Mouse (Mus musculus) B cell, adult 67 days (primary cell): ENCODE results near the gene Mcrip1. TPM values are rescaled to one million over a fixed set of nuclear protein-coding genes. Genes with fewer than 3 reads are reported as not detected.

ENCODE experiments used
- total RNA-seq, 2 experiments: library from RNA; stranded (reverse); gene quantifications; 4 replicates each; pipeline ENCODE4 v1.2.4; 2023

Gene Mcrip1
- total RNA-seq, result 10 to 100 TPM; 40.5 to 43.6 TPM

GRCm38 (mm10) chr11:120549168-120549945, at the start of gene Mcrip1:
Gene Mcrip1, minus strand, starts transcription at chr11:120549727.

GRCm38 (mm10) chr11:120598283-120598989, 48.9 kb upstream of the Mcrip1 start, which contains the start of the genes Alyref and Anapc11:
Gene Alyref, minus strand, starts transcription at chr11:120598365.
Gene Anapc11, plus strand, starts transcription at chr11:120598421.

DNA sequence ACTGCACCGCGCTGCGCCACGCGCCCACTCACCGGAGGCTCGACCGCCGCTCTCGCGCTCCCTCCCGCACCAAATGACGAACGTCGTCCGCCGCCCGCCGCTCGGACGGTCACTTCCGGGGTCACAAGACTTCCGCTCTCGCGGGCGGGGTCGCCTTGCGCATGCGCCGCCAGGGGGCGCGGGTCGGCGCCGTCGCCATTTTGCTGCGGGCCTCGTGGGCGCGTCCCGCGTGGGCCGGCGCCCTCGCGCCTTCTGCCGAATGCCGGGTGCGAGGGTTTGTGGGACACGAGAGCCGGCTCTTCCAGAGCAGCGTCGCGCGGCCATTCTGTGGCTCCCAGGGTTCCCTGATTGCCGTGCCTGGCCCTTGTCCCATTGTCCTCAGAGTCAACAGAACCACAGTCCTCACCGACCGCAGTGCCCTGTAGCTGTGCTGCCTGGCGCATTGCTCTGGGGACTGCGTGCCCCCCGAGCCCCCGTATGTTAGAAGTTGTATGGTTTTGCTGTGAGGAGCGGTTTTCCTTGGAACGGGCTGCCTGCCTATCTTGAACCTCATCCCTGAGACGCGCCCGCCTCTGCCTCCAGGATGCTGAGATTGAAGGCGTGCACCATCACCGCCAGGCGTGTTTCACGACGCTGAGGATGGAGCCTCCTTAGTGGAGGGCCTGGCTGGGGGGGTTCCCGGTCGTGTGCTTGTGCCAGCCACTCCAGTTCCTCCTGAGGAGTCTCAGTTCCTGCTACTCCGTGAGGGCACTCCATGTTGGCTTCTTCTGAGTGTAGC, 32.2 kb upstream of the Mcrip1 start, which contains the start of gene Arhgdia:
Gene Arhgdia (minus strand): TSS at position 135 of the 778 bp plus-strand sequence.

DNA sequence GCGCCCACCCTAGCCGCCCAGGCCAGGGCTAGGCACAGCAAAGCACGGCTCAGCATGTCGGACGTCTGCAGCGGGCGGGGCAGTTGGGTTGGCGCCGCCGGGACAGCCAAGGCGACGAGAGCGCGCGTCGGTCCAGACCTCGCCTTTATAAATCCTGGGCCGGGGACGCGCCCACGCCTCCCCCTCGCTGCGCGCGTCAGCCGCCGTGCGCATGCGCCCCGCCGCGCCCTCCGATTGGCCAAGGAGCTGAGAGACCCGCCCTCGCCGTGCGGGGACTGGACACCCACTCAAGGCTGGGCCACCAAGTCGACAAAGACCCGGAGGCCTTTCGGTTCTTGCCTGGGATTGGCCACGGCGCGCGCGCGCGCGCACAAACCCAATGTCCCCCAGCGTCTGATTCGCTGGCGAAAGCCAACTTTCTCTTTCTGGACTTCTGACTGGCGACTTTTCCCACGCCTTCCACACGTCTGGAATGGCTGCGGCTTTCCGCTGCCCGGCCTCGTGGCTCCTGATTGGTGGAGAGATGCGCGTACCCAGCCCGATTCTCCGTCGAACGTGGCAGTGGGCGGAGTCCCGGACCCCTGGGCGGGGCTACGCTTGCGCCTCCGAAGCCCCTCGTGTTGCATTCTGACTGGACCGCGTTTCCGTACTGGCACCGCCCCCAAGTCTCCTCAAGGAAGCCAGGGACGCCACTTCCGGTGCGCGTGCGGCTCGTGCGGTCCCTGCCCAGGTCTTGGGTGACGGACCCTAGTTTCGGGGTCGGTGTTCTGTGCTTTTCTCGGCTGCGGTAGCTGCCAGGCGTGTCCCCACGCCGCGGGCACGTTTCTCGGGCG, 23.4 kb upstream of the Mcrip1 start, which contains the start of gene P4hb:
Gene P4hb (minus strand): TSS at position 502 of the 833 bp plus-strand sequence.

GRCm38 (mm10) chr11:120550810-120551440, 1.4 kb upstream of the Mcrip1 start, which contains the start of gene Ppp1r27:
Gene Ppp1r27, minus strand, starts transcription at chr11:120551132.

DNA sequence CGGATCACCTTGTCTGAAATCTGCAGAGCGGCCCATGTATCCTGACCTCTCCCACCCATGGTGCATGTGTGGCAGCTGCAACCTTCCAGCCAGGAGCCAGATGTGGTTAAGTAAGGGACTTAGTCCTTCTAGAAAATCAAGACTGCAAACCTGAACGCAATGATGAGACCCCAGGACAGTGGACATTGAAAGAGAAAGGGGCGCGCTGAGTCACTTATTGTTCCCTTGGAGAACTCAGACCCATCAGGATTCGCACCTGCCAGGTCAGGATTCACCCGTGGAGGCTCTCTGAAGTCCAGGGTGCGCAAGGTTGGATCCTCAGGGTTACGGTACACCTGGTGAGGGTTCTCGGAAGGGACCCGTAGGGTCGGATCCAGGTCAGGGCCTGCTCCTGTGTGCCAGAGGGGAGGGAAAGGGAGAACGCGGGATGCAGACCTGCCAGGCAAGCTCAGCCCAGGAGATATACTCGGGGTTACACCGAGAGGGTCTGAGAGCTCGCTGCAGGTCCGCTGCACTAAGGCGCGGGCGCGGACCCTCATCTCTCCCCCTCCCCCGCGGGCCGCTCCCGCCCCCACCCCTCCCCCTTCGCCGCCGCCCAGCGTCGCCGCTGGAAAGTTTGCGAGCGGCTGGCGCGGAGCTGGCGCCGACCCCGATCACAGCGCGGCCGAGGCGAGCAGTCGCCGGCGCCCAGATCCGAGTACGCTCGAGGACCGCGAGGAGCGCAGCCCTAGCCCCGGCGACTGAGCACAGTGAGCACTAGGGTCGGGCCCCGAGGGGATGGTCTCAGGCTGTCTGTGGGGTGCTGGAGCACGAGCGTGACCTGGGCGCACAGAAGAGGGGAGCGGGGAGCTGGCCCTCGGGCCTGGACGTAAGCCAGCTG, 19.2 kb downstream of the Mcrip1 start, which contains the start of gene Gcgr:
Gene Gcgr (plus strand): TSS at position 615 of the 880 bp plus-strand sequence.

Other genes starting within 250 kb of the Mcrip1 start
- gene Actg1, start 201.2 kb downstream of the Mcrip1 start, total RNA-seq, result 1,000 to 10,000 TPM; 1,199 to 1,232 TPM
- not detected for gene Fscn2, start 188.2 kb downstream of the Mcrip1 start, total RNA-seq
- gene Faap100, start 171.0 kb downstream of the Mcrip1 start, total RNA-seq, result 10 to 100 TPM; 23.1 to 23.6 TPM
- 10 to 100 TPM; 57.3 to 70.4 TPM for gene Nploc4, start 112.0 kb downstream of the Mcrip1 start, total RNA-seq
- 10 to 100 TPM in 1 of 2 experiments, not detected in 1; 50.9 TPM for gene Tspan10, start 107.1 kb downstream of the Mcrip1 start, total RNA-seq
- under 1 TPM in 1 of 2 experiments, not detected in 1; 0.32 TPM for gene Pde6g, start 96.2 kb downstream of the Mcrip1 start, total RNA-seq
- 1 to 10 TPM; 5.4 to 9.3 TPM for gene Oxld1, start 91.7 kb downstream of the Mcrip1 start, total RNA-seq
- gene Ccdc137, start 91.6 kb downstream of the Mcrip1 start, total RNA-seq, result 10 to 100 TPM; 37.4 to 41.2 TPM
- 10 to 100 TPM; 13.0 to 15.9 TPM for gene Arl16, start 82.1 kb downstream of the Mcrip1 start, total RNA-seq
- gene Mrpl12, start 65.1 kb downstream of the Mcrip1 start, total RNA-seq, result 10 to 100 TPM; 38.9 to 39.5 TPM
- 10 to 100 TPM; 14.7 to 15.0 TPM for gene Slc25a10, start 57.9 kb downstream of the Mcrip1 start, total RNA-seq
- not detected for gene Gcgr, start 19.0 kb downstream of the Mcrip1 start, total RNA-seq
- not detected for gene Ppp1r27, start 1.4 kb upstream of the Mcrip1 start, total RNA-seq
- 100 to 1,000 TPM; 141 to 149 TPM for gene P4hb, start 23.5 kb upstream of the Mcrip1 start, total RNA-seq
- 100 to 1,000 TPM; 520 to 527 TPM for gene Arhgdia, start 31.9 kb upstream of the Mcrip1 start, total RNA-seq
- gene Alyref, start 48.6 kb upstream of the Mcrip1 start, total RNA-seq, result 100 to 1,000 TPM; 130 to 143 TPM
- gene Anapc11, start 48.7 kb upstream of the Mcrip1 start, total RNA-seq, result 10 to 100 TPM; 50.0 to 53.1 TPM
- gene Npb, start 58.8 kb upstream of the Mcrip1 start, total RNA-seq, result 1 to 10 TPM; 1.6 to 2.4 TPM
- gene Pcyt2, start 68.2 kb upstream of the Mcrip1 start, total RNA-seq, result 100 to 1,000 TPM; 107 to 119 TPM
- gene Sirt7, start 75.5 kb upstream of the Mcrip1 start, total RNA-seq, result 100 to 1,000 TPM; 124 to 136 TPM
- gene Mafg, start 83.9 kb upstream of the Mcrip1 start, total RNA-seq, result 10 to 100 TPM; 48.0 to 54.0 TPM
- under 1 TPM in 1 of 2 experiments, not detected in 1; 0.81 TPM for gene Pycr1, start 94.0 kb upstream of the Mcrip1 start, total RNA-seq
- 1 to 10 TPM in 1 of 2 experiments, not detected in 1; 1.4 TPM for gene Myadml2, start 98.4 kb upstream of the Mcrip1 start, total RNA-seq
- gene Notum, start 111.4 kb upstream of the Mcrip1 start, total RNA-seq, result not detected
- gene Aspscr1, start 123.2 kb upstream of the Mcrip1 start, total RNA-seq, result 100 to 1,000 TPM in 1 of 2 experiments, 10 to 100 TPM in 1; 97.4 to 100 TPM
- gene Cenpx, start 164.0 kb upstream of the Mcrip1 start, total RNA-seq, result 10 to 100 TPM; 30.5 to 32.1 TPM
- gene Lrrc45, start 164.2 kb upstream of the Mcrip1 start, total RNA-seq, result 10 to 100 TPM; 38.6 to 46.7 TPM
- 1 to 10 TPM; 1.1 to 1.5 TPM for gene Rac3, start 171.7 kb upstream of the Mcrip1 start, total RNA-seq
- gene Dcxr, start 177.6 kb upstream of the Mcrip1 start, total RNA-seq, result 10 to 100 TPM; 12.1 to 18.0 TPM
- gene Cbr2, start 182.4 kb upstream of the Mcrip1 start, total RNA-seq, result not detected
- 10 to 100 TPM; 32.7 to 39.2 TPM for gene Hmga1b, start 213.1 kb upstream of the Mcrip1 start, total RNA-seq
- 10 to 100 TPM; 14.3 to 15.5 TPM for gene Rfng, start 234.5 kb upstream of the Mcrip1 start, total RNA-seq
- gene Gps1, start 234.5 kb upstream of the Mcrip1 start, total RNA-seq, result 10 to 100 TPM; 75.3 to 86.7 TPM
- 10 to 100 TPM; 62.1 to 78.8 TPM for gene Dus1l, start 246.7 kb upstream of the Mcrip1 start, total RNA-seq